Mouse (Mus musculus): ENCODE measurements around the gene Hilpda. TPM values are rescaled to one million over a fixed set of nuclear protein-coding genes. Genes with fewer than 3 reads are reported as not detected.

Gene Hilpda
- polyA plus RNA-seq (2014; fragmentation: Nextera tagmentation; extraction: Ambion mirVana) = 27.3 and 29.2 TPM in 2 replicates

- peak; percentile 95 for DNase-seq (ENCODE audit: low spot score)
- H3K4me2 ChIP-seq (ENCODE audit: low read depth, low read length, severe bottlenecking) = peak within 1 kb of the TSS; percentile 80
- peak; percentile 98 for ATAC-seq (replicated peaks; ENCODE audit: low FRiP score)
- H3K27me3 ChIP-seq (ENCODE audit: control insufficient read depth, insufficient read depth, low read length) = no peaks in the 10 kb centered on the region
- no peaks in the 10 kb centered on the region; the same call in 1 of the 2 replicates for H3K36me3 ChIP-seq (ENCODE audit: control insufficient read depth, insufficient read depth, low read length)
- no peaks in the 10 kb centered on the region for H3K9me3 ChIP-seq (ENCODE audit: control insufficient read depth, low read length)
- 0 out of 2 replicates have a peak within 1 kb of the TSS, but pooled peaks have one; percentile 41 for H3K27ac ChIP-seq (ENCODE audit: low read depth, low read length)
- peak within 1 kb of the TSS; percentile 85 for H3K9ac ChIP-seq (ENCODE audit: low read length)
- 0 out of 2 replicates have a peak, but pooled peaks cover 2% of the 10 kb centered on the region for H3K4me1 ChIP-seq (replicated peaks; ENCODE audit: control insufficient read depth, insufficient read depth, low read length)
- H3K4me3 ChIP-seq (ENCODE audit: low read depth, low read length) = peak within 1 kb of the TSS; percentile 64
- WGBS = under 1% methylated on average over 46 of the region's 46 CpGs
Observed at GRCm38 (mm10) chr6:29272312-29273072, at the start of gene Hilpda. TSS of gene Hilpda (plus strand) at chr6:29272488.

DNA sequence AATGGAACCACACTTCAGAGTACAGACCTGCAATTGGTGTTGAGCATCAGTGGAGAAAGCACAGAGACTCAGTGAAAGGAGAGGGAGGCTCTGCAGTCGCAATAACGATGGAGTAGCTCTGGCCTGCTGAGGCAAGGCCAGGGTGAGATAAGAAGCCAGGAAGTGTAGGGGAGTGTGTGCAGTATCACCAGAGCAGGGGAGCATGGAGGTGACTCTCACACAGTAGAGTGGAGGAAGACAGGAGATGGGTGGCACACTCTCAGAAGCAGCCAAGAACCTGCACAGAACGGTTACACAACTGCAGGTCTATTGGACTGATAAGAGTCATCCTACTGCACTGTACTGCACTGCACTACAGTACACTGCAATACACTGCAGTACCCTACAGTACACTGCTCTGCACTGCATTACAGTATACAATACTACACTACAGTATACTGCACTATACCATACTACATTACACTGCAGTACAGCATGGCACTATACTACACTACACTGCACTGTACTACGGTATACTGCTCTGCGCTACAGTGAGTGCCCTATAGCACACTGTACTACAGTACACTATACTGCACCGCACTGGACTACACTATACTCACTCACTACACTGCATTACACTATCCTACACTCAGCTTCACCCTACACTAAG is 42.9 kb upstream of the Hilpda start:
- Histone ChIP-seq H3K27me3 (ENCODE audit: control insufficient read depth, insufficient read depth, low read length) (no peaks in the 10 kb centered on the region), H3K36me3 (ENCODE audit: control insufficient read depth, insufficient read depth, low read length) (no peaks in the 10 kb centered on the region), H3K4me3 (ENCODE audit: low read depth, low read length) (no peak overlapping the region), H3K9ac (ENCODE audit: low read length) (no peak overlapping the region), H3K27ac (ENCODE audit: low read depth, low read length) (no peak overlapping the region), H3K9me3 (ENCODE audit: control insufficient read depth, low read length) (no peaks in the 10 kb centered on the region), H3K4me1 (replicated peaks; ENCODE audit: control insufficient read depth, insufficient read depth, low read length) (no peaks in the 10 kb centered on the region), H3K4me2 (ENCODE audit: low read depth, low read length, severe bottlenecking) (no peak overlapping the region)
- no peak for DNase-seq (ENCODE audit: low spot score)
- WGBS = 90% methylated on average over 6 of the region's 6 CpGs
- ATAC-seq (replicated peaks; ENCODE audit: low FRiP score) = no peak

DNA sequence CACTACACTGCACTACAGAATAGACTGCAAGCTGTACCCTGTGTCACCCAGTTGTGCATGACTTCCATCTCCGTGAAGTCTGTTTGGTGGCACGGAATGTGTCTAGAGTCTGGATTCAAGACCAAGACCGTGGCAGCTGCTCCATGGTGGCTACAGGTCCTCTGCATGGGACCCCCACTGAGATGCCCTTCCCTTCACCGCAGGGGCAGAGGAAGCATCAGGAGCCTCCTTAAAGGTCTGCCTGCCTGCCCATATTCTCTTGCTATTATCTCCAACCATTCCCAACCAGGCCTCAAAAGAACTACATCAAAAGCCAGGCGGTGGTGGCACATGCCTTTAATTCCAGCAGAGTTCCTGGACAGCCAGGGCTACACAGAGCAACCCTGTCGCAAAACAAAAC is 41.9 kb upstream of the Hilpda start:
- H3K4me2 ChIP-seq (ENCODE audit: low read depth, low read length, severe bottlenecking) = no peak overlapping the region
- H3K9me3 ChIP-seq (ENCODE audit: control insufficient read depth, low read length) = no peaks in the 10 kb centered on the region
- no peaks in the 10 kb centered on the region for H3K4me1 ChIP-seq (replicated peaks; ENCODE audit: control insufficient read depth, insufficient read depth, low read length)
- 77% methylated on average over 6 of the region's 6 CpGs for WGBS
- no peak overlapping the region for H3K4me3 ChIP-seq (ENCODE audit: low read depth, low read length)
- H3K9ac ChIP-seq (ENCODE audit: low read length) = no peak overlapping the region
- no peaks in the 10 kb centered on the region for H3K36me3 ChIP-seq (ENCODE audit: control insufficient read depth, insufficient read depth, low read length)
- no peak overlapping the region for H3K27ac ChIP-seq (ENCODE audit: low read depth, low read length)
- no peak for DNase-seq (ENCODE audit: low spot score)
- no peaks in the 10 kb centered on the region for H3K27me3 ChIP-seq (ENCODE audit: control insufficient read depth, insufficient read depth, low read length)
- no peak for ATAC-seq (replicated peaks; ENCODE audit: low FRiP score)

- no peak overlapping the region for H3K9ac ChIP-seq (ENCODE audit: low read length)
- H3K4me3 ChIP-seq (ENCODE audit: low read depth, low read length) = no peak overlapping the region
- no peaks in the 10 kb centered on the region for H3K9me3 ChIP-seq (ENCODE audit: control insufficient read depth, low read length)
- no peak overlapping the region for H3K27ac ChIP-seq (ENCODE audit: low read depth, low read length)
- 75% methylated on average over 3 of the region's 3 CpGs for WGBS
- H3K4me1 ChIP-seq (replicated peaks; ENCODE audit: control insufficient read depth, insufficient read depth, low read length) = no peaks in the 10 kb centered on the region
- no peaks in the 10 kb centered on the region for H3K27me3 ChIP-seq (ENCODE audit: control insufficient read depth, insufficient read depth, low read length)
- ATAC-seq (replicated peaks; ENCODE audit: low FRiP score) = no peak
- no peak for DNase-seq (ENCODE audit: low spot score)
- no peak overlapping the region for H3K4me2 ChIP-seq (ENCODE audit: low read depth, low read length, severe bottlenecking)
- no peaks in the 10 kb centered on the region for H3K36me3 ChIP-seq (ENCODE audit: control insufficient read depth, insufficient read depth, low read length)
Observed at GRCm38 (mm10) chr6:29231799-29232198, 40.5 kb upstream of the Hilpda start.

DNA sequence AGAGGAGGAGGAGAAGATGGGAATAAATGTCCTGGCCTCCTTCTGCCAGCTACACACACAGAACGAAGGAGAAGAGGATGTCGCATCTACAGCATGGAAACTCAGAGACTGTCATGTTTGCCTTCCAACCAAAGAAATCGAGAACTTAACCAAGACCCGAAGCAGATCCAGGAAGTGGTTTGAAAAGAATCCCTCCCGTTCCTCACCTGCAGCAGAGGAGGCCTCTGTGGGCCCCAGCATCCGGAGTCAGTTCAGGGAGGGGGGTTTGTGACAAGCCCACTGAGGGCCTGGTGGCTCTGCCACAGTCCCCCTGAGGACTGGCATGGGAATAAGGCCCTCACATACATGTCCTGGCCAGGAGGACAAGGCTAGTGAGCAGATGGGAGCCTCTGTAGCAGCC is 40.0 kb upstream of the Hilpda start:
- H3K4me2 ChIP-seq (ENCODE audit: low read depth, low read length, severe bottlenecking) = no peak overlapping the region
- WGBS = 79% methylated on average over 6 of the region's 6 CpGs
- ATAC-seq (replicated peaks; ENCODE audit: low FRiP score) (no peak), DNase-seq (ENCODE audit: low spot score) (no peak)
- H3K9me3 ChIP-seq (ENCODE audit: control insufficient read depth, low read length) = no peaks in the 10 kb centered on the region
- no peaks in the 10 kb centered on the region for H3K36me3 ChIP-seq (ENCODE audit: control insufficient read depth, insufficient read depth, low read length)
- H3K27me3 ChIP-seq (ENCODE audit: control insufficient read depth, insufficient read depth, low read length) = no peaks in the 10 kb centered on the region
- H3K4me3 ChIP-seq (ENCODE audit: low read depth, low read length) = no peak overlapping the region
- H3K9ac ChIP-seq (ENCODE audit: low read length) = no peak overlapping the region
- no peak overlapping the region for H3K27ac ChIP-seq (ENCODE audit: low read depth, low read length)
- no peaks in the 10 kb centered on the region for H3K4me1 ChIP-seq (replicated peaks; ENCODE audit: control insufficient read depth, insufficient read depth, low read length)

GRCm38 (mm10) chr6:29233710-29234109 is 38.6 kb upstream of the Hilpda start:
- Histone ChIP-seq H3K4me3 (ENCODE audit: low read depth, low read length) (no peak overlapping the region), H3K27me3 (ENCODE audit: control insufficient read depth, insufficient read depth, low read length) (no peaks in the 10 kb centered on the region), H3K27ac (ENCODE audit: low read depth, low read length) (no peak overlapping the region), H3K9ac (ENCODE audit: low read length) (no peak overlapping the region), H3K4me1 (replicated peaks; ENCODE audit: control insufficient read depth, insufficient read depth, low read length) (no peaks in the 10 kb centered on the region), H3K9me3 (ENCODE audit: control insufficient read depth, low read length) (no peaks in the 10 kb centered on the region), H3K36me3 (ENCODE audit: control insufficient read depth, insufficient read depth, low read length) (no peaks in the 10 kb centered on the region), H3K4me2 (ENCODE audit: low read depth, low read length, severe bottlenecking) (no peak overlapping the region)
- 73% methylated on average over 3 of the region's 3 CpGs for WGBS
- ATAC-seq (replicated peaks; ENCODE audit: low FRiP score) (no peak), DNase-seq (ENCODE audit: low spot score) (no peak)

GRCm38 (mm10) chr6:29234272-29234671 is 38.0 kb upstream of the Hilpda start:
- H3K36me3 ChIP-seq (ENCODE audit: control insufficient read depth, insufficient read depth, low read length) = no peaks in the 10 kb centered on the region
- no peaks in the 10 kb centered on the region for H3K4me1 ChIP-seq (replicated peaks; ENCODE audit: control insufficient read depth, insufficient read depth, low read length)
- H3K27ac ChIP-seq (ENCODE audit: low read depth, low read length) = no peak overlapping the region
- H3K4me2 ChIP-seq (ENCODE audit: low read depth, low read length, severe bottlenecking) = no peak overlapping the region
- no peak for ATAC-seq (replicated peaks; ENCODE audit: low FRiP score)
- H3K27me3 ChIP-seq (ENCODE audit: control insufficient read depth, insufficient read depth, low read length) = no peaks in the 10 kb centered on the region
- H3K4me3 ChIP-seq (ENCODE audit: low read depth, low read length) = no peak overlapping the region
- H3K9ac ChIP-seq (ENCODE audit: low read length) = no peak overlapping the region
- DNase-seq (ENCODE audit: low spot score) = no peak
- 47% methylated on average over 8 of the region's 8 CpGs for WGBS
- H3K9me3 ChIP-seq (ENCODE audit: control insufficient read depth, low read length) = no peaks in the 10 kb centered on the region

DNA sequence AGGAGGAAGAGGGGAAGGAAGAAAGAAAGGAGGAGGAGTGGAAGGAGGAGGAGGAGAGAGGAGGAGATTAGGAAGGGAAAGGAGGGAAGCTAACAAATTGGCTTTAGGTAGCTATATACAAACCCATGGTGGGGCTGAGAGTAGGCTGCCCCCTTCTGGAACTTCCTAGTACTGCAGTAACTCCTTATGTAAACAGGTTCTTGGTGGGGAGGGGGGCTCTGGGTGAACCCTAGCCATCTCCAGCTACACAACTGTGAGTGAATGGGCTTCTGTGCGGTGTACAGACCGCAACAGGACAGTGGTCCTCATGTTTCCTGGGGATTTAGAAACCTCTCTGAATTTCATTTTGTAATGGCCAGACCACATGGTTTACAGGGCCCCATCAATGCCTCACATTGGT is 31.5 kb upstream of the Hilpda start:
- Histone ChIP-seq H3K9ac (ENCODE audit: low read length) (no peak overlapping the region), H3K4me2 (ENCODE audit: low read depth, low read length, severe bottlenecking) (no peak overlapping the region), H3K4me3 (ENCODE audit: low read depth, low read length) (no peak overlapping the region), H3K4me1 (replicated peaks; ENCODE audit: control insufficient read depth, insufficient read depth, low read length) (no peaks in the 10 kb centered on the region), H3K36me3 (ENCODE audit: control insufficient read depth, insufficient read depth, low read length) (no peaks in the 10 kb centered on the region), H3K9me3 (ENCODE audit: control insufficient read depth, low read length) (no peaks in the 10 kb centered on the region), H3K27me3 (ENCODE audit: control insufficient read depth, insufficient read depth, low read length) (no peaks in the 10 kb centered on the region), H3K27ac (ENCODE audit: low read depth, low read length) (no peak overlapping the region)
- DNase-seq (ENCODE audit: low spot score) (peak; percentile 71), ATAC-seq (replicated peaks; ENCODE audit: low FRiP score) (0 out of 2 replicates have a peak, but pooled peaks have one; percentile 39)
- 21% methylated on average over 2 of the region's 2 CpGs for WGBS
